In genomic region chr12:74014739-74015270, GRCm38 (mm10) we compare ENCODE assay signal across 10 mouse cellular contexts. TPM values are rescaled to one million over a fixed set of nuclear protein-coding genes. Genes with fewer than 3 reads are reported as not detected.
DNase-seq lines count a peak whose midpoint lies in the region; ATAC-seq lines count a peak whose summit lies in the region.
"Had no signal": no experiment of that assay in that cellular context is flagged by ENCODE, and none has a peak within 500 bp of the region (broad histone marks: within the 10 kb centered on the region; RNA-seq: fewer than 3 reads in every experiment).

No protein-coding gene starts in this region.

- DNase-seq in CD4-positive, CD25-positive, alpha-beta regulatory T cell, adult 2 months (ENCODE audit: low read depth, low spot score) = peak; percentile 47
- peak; percentile 28 for DNase-seq in left cerebral cortex, postnatal 4 days
- DNase-seq in left cerebral cortex, postnatal 36 days (ENCODE audit: low spot score in 2 of 2) = no peak
- peak; percentile 43 to 62 for DNase-seq in adrenal gland, postnatal 36 days
- peak; percentile 47 for DNase-seq in kidney, postnatal 14 days
- peak; percentile 47 for DNase-seq in thymus, postnatal 0 days (ENCODE audit: low spot score)
- no peak for DNase-seq in hindbrain, embryonic 11.5 days (ENCODE audit: low spot score)

- H3K4me2 ChIP-seq in hindbrain, embryonic 11.5 days (replicated peaks; ENCODE audit: low read depth, low read length) = no peak overlapping the region
- H3K4me2 ChIP-seq: lung, embryonic 15.5 days had no signal

- no peaks in the 10 kb centered on the region for H3K4me1 ChIP-seq in hindbrain, embryonic 11.5 days (replicated peaks; ENCODE audit: control insufficient read depth, insufficient read depth, low read length)

- H3K9ac ChIP-seq in hindbrain, embryonic 11.5 days (ENCODE audit: low read depth, low read length) = no peak overlapping the region
- H3K9ac ChIP-seq: lung, embryonic 15.5 days had no signal

- H3K4me3 ChIP-seq in hindbrain, embryonic 11.5 days (ENCODE audit: low read depth, low read length) = no peak overlapping the region
- H3K4me3 ChIP-seq: lung, embryonic 15.5 days had no signal

- 55% methylated on average over 7 of the region's 7 CpGs for WGBS in hindbrain, embryonic 11.5 days

- no peaks in the 10 kb centered on the region for H3K27me3 ChIP-seq in hindbrain, embryonic 11.5 days (ENCODE audit: control insufficient read depth, insufficient read depth, low read length)
- H3K27me3 ChIP-seq: lung, embryonic 15.5 days had no signal

- no peak for ATAC-seq in CD4-positive, CD25-positive, alpha-beta regulatory T cell, adult 4 months
- ATAC-seq in hindbrain, embryonic 11.5 days (ENCODE audit: low FRiP score) = no peak

- H3K27ac ChIP-seq in hindbrain, embryonic 11.5 days (ENCODE audit: low read depth, low read length) = no peak overlapping the region
- H3K27ac ChIP-seq: lung, embryonic 15.5 days had no signal

- no peaks in the 10 kb centered on the region for H3K9me3 ChIP-seq in hindbrain, embryonic 11.5 days (ENCODE audit: control insufficient read depth, low read length)
- H3K9me3 ChIP-seq: lung, embryonic 15.5 days had no signal

- intact Hi-C loops in left cerebral cortex, postnatal 4 days (cut with DNase I) = loop anchor here (5.0 kb wide), 1 partner anchor 308 kb away; no protein-coding TSS in a partner anchor
- intact Hi-C loops in left cerebral cortex, postnatal 36 days (cut with DNase I) = loop anchor here (5.0 to 10.0 kb wide), 2 partner anchors 277 to 450 kb away; no protein-coding TSS in a partner anchor

- no peaks in the 10 kb centered on the region for H3K36me3 ChIP-seq in hindbrain, embryonic 11.5 days (ENCODE audit: control insufficient read depth, insufficient read depth, low read length)
- H3K36me3 ChIP-seq: lung, embryonic 15.5 days had no signal

RNA-seq across cellular contexts. Expression of gene Syt16, which starts 17.3 kb away (rescaled TPM):
- not detected for polyA plus RNA-seq in CD4-positive, CD25-positive, alpha-beta regulatory T cell, adult 4 months (2017; shearing (Covaris generic))
- total RNA-seq in left cerebral cortex, postnatal 4 days (2021) = 100 to 1,000 TPM; 107 TPM
- 100 to 1,000 TPM in 1 of 2 experiments, 10 to 100 TPM in 1; 82.4 to 104 TPM for total RNA-seq in left cerebral cortex, postnatal 36 days (2021)
- under 1 TPM; 0.16 to 0.66 TPM for total RNA-seq in adrenal gland, postnatal 36 days (2021)
- 0.04 and 0.09 TPM in 2 replicates for polyA plus RNA-seq in thymus, postnatal 0 days (2015; fragmentation: Nextera tagmentation; extraction: Ambion mirVana)
- 5.4 and 5.5 TPM in 2 replicates for polyA plus RNA-seq in hindbrain, embryonic 11.5 days (2014; fragmentation: Nextera tagmentation; extraction: Ambion mirVana)
- total RNA-seq: gastrocnemius, adult 8-10 months had no signal

RNA-seq across cellular contexts. Expression of gene Snapc1, which starts 50.5 kb away (rescaled TPM):
- polyA plus RNA-seq in CD4-positive, CD25-positive, alpha-beta regulatory T cell, adult 4 months (2017; shearing (Covaris generic)) = 10 to 100 TPM; 19.4 to 24.7 TPM
- total RNA-seq in left cerebral cortex, postnatal 4 days (2021) = 10 to 100 TPM; 31.6 to 37.1 TPM
- total RNA-seq in left cerebral cortex, postnatal 36 days (2021) = 10 to 100 TPM; 41.1 to 50.4 TPM
- total RNA-seq in adrenal gland, postnatal 36 days (2021) = 10 to 100 TPM; 15.7 to 20.9 TPM
- 15.0 and 15.6 TPM in 2 replicates for polyA plus RNA-seq in thymus, postnatal 0 days (2015; fragmentation: Nextera tagmentation; extraction: Ambion mirVana)
- 24.1 and 28.3 TPM in 2 replicates for polyA plus RNA-seq in hindbrain, embryonic 11.5 days (2014; fragmentation: Nextera tagmentation; extraction: Ambion mirVana)

Comparison
In these comparisons a context has a peak if more than half of its experiments do, and no peak if none do; other contexts are left out.
1. DNase-seq: peak in CD4-positive, CD25-positive, alpha-beta regulatory T cell, adult 2 months (single experiment), left cerebral cortex, postnatal 4 days (single experiment), adrenal gland, postnatal 36 days (2 of 2), kidney, postnatal 14 days (single experiment) and thymus, postnatal 0 days (single experiment); none in left cerebral cortex, postnatal 36 days (0 of 2) and hindbrain, embryonic 11.5 days (single experiment).
2. RNA of gene Syt16, which starts 17.3 kb away (total RNA-seq): 107 TPM in left cerebral cortex, postnatal 4 days and 82.4 to 104 TPM in left cerebral cortex, postnatal 36 days; 0.16 to 0.66 TPM in adrenal gland, postnatal 36 days; every median in the first group is over 10 times any median in the second.